Comparison of ENCODE assay signal across 17 mouse cellular contexts in the genomic region with DNA sequence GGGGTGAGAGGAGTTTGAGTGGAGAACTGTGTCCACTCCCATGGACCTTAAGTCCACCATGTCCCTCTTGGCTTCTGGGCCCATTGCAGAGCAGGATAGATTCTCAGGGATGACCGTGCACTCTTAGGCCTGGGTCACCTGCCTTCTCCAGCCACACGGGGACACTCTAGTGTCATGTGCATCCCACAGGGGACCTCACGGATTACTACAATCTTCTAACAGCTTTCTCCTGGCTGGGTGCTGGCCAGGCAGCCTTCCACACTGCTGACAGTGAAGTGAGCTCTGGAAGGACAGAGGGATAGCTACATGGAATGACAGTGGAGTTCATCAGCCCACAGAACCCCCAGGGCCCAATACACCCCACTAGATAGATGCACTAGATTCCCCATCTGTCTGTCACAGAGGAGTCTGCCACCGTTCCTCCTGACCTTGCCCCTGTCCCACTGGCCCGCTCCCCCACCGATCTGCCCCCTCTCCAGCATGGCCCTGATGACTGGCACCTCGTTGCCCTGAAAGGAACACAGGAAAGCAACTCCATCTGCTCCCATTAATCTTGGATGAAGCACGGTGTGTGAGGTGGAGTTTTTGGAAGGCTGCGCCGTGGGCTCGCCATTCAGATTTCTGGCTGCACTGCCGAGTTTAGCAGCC.
A peak's percentile ranks its signal among the peaks of the same experiment; 100 is the strongest.
DNase-seq lines count a peak whose midpoint lies in the region; ATAC-seq and TF ChIP-seq lines count a peak whose summit lies in the region.
"Had no signal": no experiment of that assay in that cellular context is flagged by ENCODE, and none has a peak within 500 bp of the region (broad histone marks: within the 10 kb centered on the region; RNA-seq: fewer than 3 reads in every experiment).

No protein-coding gene starts in this region.

- H3K9me3 ChIP-seq in hindbrain, postnatal 0 days (ENCODE audit: low read length), result no peaks in the 10 kb centered on the region
- no peaks in the 10 kb centered on the region for H3K9me3 ChIP-seq in hindbrain, embryonic 14.5 days (ENCODE audit: control insufficient read depth, low read length)
- H3K9me3 ChIP-seq: embryonic facial prominence, embryonic 12.5 days; heart, embryonic 15.5 days; kidney, embryonic 15.5 days; megakaryocyte, embryonic 14.5 days; neural tube, embryonic 13.5 days had no signal

- no peak for ATAC-seq in cerebellum, adult (ENCODE audit: insufficient number of reproducible peaks, low FRiP score, low TSS enrichment)
- ATAC-seq in hindbrain, postnatal 0 days, result no peak
- no peak for ATAC-seq in hindbrain, embryonic 14.5 days (ENCODE audit: low FRiP score)

- 0 out of 2 replicates have a peak, but pooled peaks cover 5% of the 10 kb centered on the region for H3K4me1 ChIP-seq in hindbrain, postnatal 0 days (ENCODE audit: insufficient read depth, low read length)
- peaks cover 4% of the 10 kb centered on the region; the same call in 1 of the 2 replicates for H3K4me1 ChIP-seq in hindbrain, embryonic 14.5 days (replicated peaks; ENCODE audit: control insufficient read depth, insufficient read depth, low read length)
- H3K4me1 ChIP-seq in testis, adult 2 months (ENCODE audit: control insufficient read depth, insufficient read depth, low read length), result no peaks in the 10 kb centered on the region

- TF ChIP-seq POLR2A in testis, adult 2 months (IDR thresholded peaks at IDR 0.05; ENCODE audit: control insufficient read depth, low read depth, low read length), result no peak

- H3K27me3 ChIP-seq in hindbrain, postnatal 0 days (ENCODE audit: insufficient read depth, low read length), result no peaks in the 10 kb centered on the region
- no peaks in the 10 kb centered on the region for H3K27me3 ChIP-seq in hindbrain, embryonic 14.5 days (ENCODE audit: control insufficient read depth, insufficient read depth, low read length)
- no peaks in the 10 kb centered on the region for H3K27me3 ChIP-seq in testis, adult 2 months (ENCODE audit: control insufficient read depth, insufficient read depth, low read length)
- H3K27me3 ChIP-seq: embryonic facial prominence, embryonic 12.5 days; kidney, embryonic 15.5 days; neural tube, embryonic 13.5 days had no signal

- no peak overlapping the region for H3K4me3 ChIP-seq in hindbrain, postnatal 0 days (ENCODE audit: low read length)
- H3K4me3 ChIP-seq in hindbrain, embryonic 14.5 days (replicated peaks; ENCODE audit: low read length), result no peak overlapping the region
- no peak overlapping the region for H3K4me3 ChIP-seq in testis, adult 2 months (ENCODE audit: control insufficient read depth, low read depth, low read length)
- H3K4me3 ChIP-seq: embryonic facial prominence, embryonic 12.5 days; heart, embryonic 15.5 days; kidney, embryonic 15.5 days; megakaryocyte, embryonic 14.5 days; neural tube, embryonic 13.5 days had no signal

- peak; percentile 53 for DNase-seq in cerebellum, adult 11-12 months
- no peak for DNase-seq in hindbrain, postnatal 0 days (ENCODE audit: low spot score)
- DNase-seq in hindbrain, embryonic 14.5 days (ENCODE audit: low spot score), result no peak
- no peak for DNase-seq in testis, postnatal 14 days (ENCODE audit: low spot score)
- DNase-seq in adrenal gland, postnatal 36 days, result no peak
- DNase-seq in right cerebral cortex, postnatal 36 days (ENCODE audit: low spot score in 2 of 2), result no peak
- DNase-seq: adrenal gland, adult 2 months; layer of hippocampus, adult 9-11 months; lung, adult 2 months; right cerebral cortex, adult 18-20 months had no signal

- H3K4me2 ChIP-seq in hindbrain, postnatal 0 days (ENCODE audit: low read depth, low read length), result no peak overlapping the region
- H3K4me2 ChIP-seq in hindbrain, embryonic 14.5 days (replicated peaks), result no peak overlapping the region
- H3K4me2 ChIP-seq: embryonic facial prominence, embryonic 12.5 days; heart, embryonic 15.5 days; kidney, embryonic 15.5 days; neural tube, embryonic 13.5 days had no signal

- peak; percentile 31; the same call in 1 of the 2 replicates for TF ChIP-seq CTCF in hindbrain, postnatal 0 days (IDR thresholded peaks at IDR 0.05; ENCODE audit: low read depth)
- TF ChIP-seq CTCF in testis, adult 2 months (IDR thresholded peaks at IDR 0.05; ENCODE audit: control insufficient read depth, insufficient read depth, insufficient replicate concordance, low read depth, low read length), result 0 out of 2 replicates have a peak, but pooled peaks have one; percentile 1

- WGBS in hindbrain, postnatal 0 days, result 53% methylated on average over 12 of the region's 12 CpGs
- 77% methylated on average over 12 of the region's 12 CpGs for WGBS in hindbrain, embryonic 14.5 days

- H3K27ac ChIP-seq in hindbrain, postnatal 0 days, result no peak overlapping the region
- H3K27ac ChIP-seq in hindbrain, embryonic 14.5 days, result no peak overlapping the region
- no peak overlapping the region for H3K27ac ChIP-seq in testis, adult 2 months (ENCODE audit: control insufficient read depth, insufficient read depth, low read depth, low read length)
- H3K27ac ChIP-seq: embryonic facial prominence, embryonic 12.5 days; heart, embryonic 15.5 days; kidney, embryonic 15.5 days; neural tube, embryonic 13.5 days had no signal

- H3K9ac ChIP-seq in hindbrain, postnatal 0 days (replicated peaks; ENCODE audit: low read length), result no peak overlapping the region
- H3K9ac ChIP-seq in hindbrain, embryonic 14.5 days, result no peak overlapping the region
- H3K9ac ChIP-seq: embryonic facial prominence, embryonic 12.5 days; heart, embryonic 15.5 days; kidney, embryonic 15.5 days; neural tube, embryonic 13.5 days had no signal

- no peaks in the 10 kb centered on the region for H3K36me3 ChIP-seq in hindbrain, postnatal 0 days (ENCODE audit: insufficient read depth, low read length)
- no peaks in the 10 kb centered on the region for H3K36me3 ChIP-seq in hindbrain, embryonic 14.5 days (replicated peaks; ENCODE audit: control insufficient read depth, insufficient read depth)
- H3K36me3 ChIP-seq in testis, adult 2 months (ENCODE audit: control insufficient read depth, insufficient read depth, low read length), result no peaks in the 10 kb centered on the region
- H3K36me3 ChIP-seq: embryonic facial prominence, embryonic 12.5 days; heart, embryonic 15.5 days; kidney, embryonic 15.5 days; neural tube, embryonic 13.5 days had no signal
